Mouse (Mus musculus): ENCODE data around the gene Sh3glb2. TPM values are rescaled to one million over a fixed set of nuclear protein-coding genes. Genes with fewer than 3 reads are reported as not detected.
A peak's percentile ranks its signal among the peaks of the same experiment; 100 is the strongest.

Sh3glb2 gene
- polyA plus RNA-seq, 1 experiment, result 39.7 TPM

- Histone ChIP-seq H3K27ac (ENCODE audit: insufficient read depth, low read length) (no peak overlapping the region), H3K4me3 (ENCODE audit: insufficient read depth, low read length) (no peak overlapping the region), H3K4me1 (ENCODE audit: control insufficient read depth, insufficient read depth, low read length) (no peaks in the 10 kb centered on the region)
- TF ChIP-seq CTCF (IDR thresholded peaks at IDR 0.05; ENCODE audit: borderline replicate concordance, insufficient read depth, low read length) (no peak), POLR2A (IDR thresholded peaks at IDR 0.05; ENCODE audit: low read depth, low read length) (no peak)
Observed at GRCm38 (mm10) chr2:30381377-30381725, 22.2 kb upstream of the Sh3glb2 start.

- H3K27ac ChIP-seq (ENCODE audit: insufficient read depth, low read length), result no peak overlapping the region
- TF ChIP-seq POLR2A (IDR thresholded peaks at IDR 0.05; ENCODE audit: low read depth, low read length) (no peak), CTCF (IDR thresholded peaks at IDR 0.05; ENCODE audit: borderline replicate concordance, insufficient read depth, low read length) (no peak)
Observed at GRCm38 (mm10) chr2:30380564-30381376, 21.6 kb upstream of the Sh3glb2 start.

GRCm38 (mm10) chr2:30379307-30379706, 20.2 kb upstream of the Sh3glb2 start:
- Histone ChIP-seq H3K27ac (ENCODE audit: insufficient read depth, low read length) (no peak overlapping the region), H3K4me3 (ENCODE audit: insufficient read depth, low read length) (no peak overlapping the region), H3K4me1 (ENCODE audit: control insufficient read depth, insufficient read depth, low read length) (no peaks in the 10 kb centered on the region)
- TF ChIP-seq POLR2A (IDR thresholded peaks at IDR 0.05; ENCODE audit: low read depth, low read length) (no peak), CTCF (IDR thresholded peaks at IDR 0.05; ENCODE audit: borderline replicate concordance, insufficient read depth, low read length) (no peak)

More at GRCm38 (mm10) chr2:30380564-30381376, 21.6 kb upstream of the Sh3glb2 start:
- H3K4me1 ChIP-seq (ENCODE audit: control insufficient read depth, insufficient read depth, low read length), result no peaks in the 10 kb centered on the region
- no peak overlapping the region for H3K4me3 ChIP-seq (ENCODE audit: insufficient read depth, low read length)

GRCm38 (mm10) chr2:30377721-30378120, 18.6 kb upstream of the Sh3glb2 start:
- H3K4me3 ChIP-seq (ENCODE audit: insufficient read depth, low read length), result no peak overlapping the region
- TF ChIP-seq POLR2A (IDR thresholded peaks at IDR 0.05; ENCODE audit: low read depth, low read length), result no peak
- TF ChIP-seq CTCF (IDR thresholded peaks at IDR 0.05; ENCODE audit: borderline replicate concordance, insufficient read depth, low read length), result no peak
- H3K27ac ChIP-seq (ENCODE audit: insufficient read depth, low read length), result no peak overlapping the region
- no peaks in the 10 kb centered on the region for H3K4me1 ChIP-seq (ENCODE audit: control insufficient read depth, insufficient read depth, low read length)

- Histone ChIP-seq H3K27ac (ENCODE audit: insufficient read depth, low read length) (no peak overlapping the region), H3K4me1 (ENCODE audit: control insufficient read depth, insufficient read depth, low read length) (no peaks in the 10 kb centered on the region), H3K4me3 (ENCODE audit: insufficient read depth, low read length) (no peak overlapping the region)
- TF ChIP-seq POLR2A (IDR thresholded peaks at IDR 0.05; ENCODE audit: low read depth, low read length), result no peak
- TF ChIP-seq CTCF (IDR thresholded peaks at IDR 0.05; ENCODE audit: borderline replicate concordance, insufficient read depth, low read length), result no peak
Observed at GRCm38 (mm10) chr2:30375893-30376292, 16.8 kb upstream of the Sh3glb2 start.

- no peak for TF ChIP-seq CTCF (IDR thresholded peaks at IDR 0.05; ENCODE audit: borderline replicate concordance, insufficient read depth, low read length)
- TF ChIP-seq POLR2A (IDR thresholded peaks at IDR 0.05; ENCODE audit: low read depth, low read length), result no peak
- Histone ChIP-seq H3K4me1 (ENCODE audit: control insufficient read depth, insufficient read depth, low read length) (no peaks in the 10 kb centered on the region), H3K27ac (ENCODE audit: insufficient read depth, low read length) (no peak overlapping the region), H3K4me3 (ENCODE audit: insufficient read depth, low read length) (no peak overlapping the region)
Observed at GRCm38 (mm10) chr2:30372726-30373125, 13.6 kb upstream of the Sh3glb2 start.

- TF ChIP-seq POLR2A (IDR thresholded peaks at IDR 0.05; ENCODE audit: low read depth, low read length) (no peak), CTCF (IDR thresholded peaks at IDR 0.05; ENCODE audit: borderline replicate concordance, insufficient read depth, low read length) (no peak)
- Histone ChIP-seq H3K27ac (ENCODE audit: insufficient read depth, low read length) (no peak overlapping the region), H3K4me1 (ENCODE audit: control insufficient read depth, insufficient read depth, low read length) (no peaks in the 10 kb centered on the region), H3K4me3 (ENCODE audit: insufficient read depth, low read length) (no peak overlapping the region)
Observed at GRCm38 (mm10) chr2:30371544-30371943, 12.4 kb upstream of the Sh3glb2 start.

GRCm38 (mm10) chr2:30366203-30366602, 7.1 kb upstream of the Sh3glb2 start:
- Histone ChIP-seq H3K4me1 (ENCODE audit: control insufficient read depth, insufficient read depth, low read length) (0 out of 2 replicates have a peak, but pooled peaks cover 3% of the 10 kb centered on the region), H3K4me3 (ENCODE audit: insufficient read depth, low read length) (no peak overlapping the region), H3K27ac (ENCODE audit: insufficient read depth, low read length) (no peak overlapping the region)
- TF ChIP-seq CTCF (IDR thresholded peaks at IDR 0.05; ENCODE audit: borderline replicate concordance, insufficient read depth, low read length) (no peak), POLR2A (IDR thresholded peaks at IDR 0.05; ENCODE audit: low read depth, low read length) (no peak)

GRCm38 (mm10) chr2:30365281-30366069, 6.3 kb upstream of the Sh3glb2 start:
- no peak for TF ChIP-seq CTCF (IDR thresholded peaks at IDR 0.05; ENCODE audit: borderline replicate concordance, insufficient read depth, low read length)
- no peak for TF ChIP-seq POLR2A (IDR thresholded peaks at IDR 0.05; ENCODE audit: low read depth, low read length)
- H3K27ac ChIP-seq (ENCODE audit: insufficient read depth, low read length), result no peak overlapping the region

More at GRCm38 (mm10) chr2:30365281-30366069, 6.3 kb upstream of the Sh3glb2 start:
- peak overlapping the region; percentile 72 for H3K4me3 ChIP-seq (ENCODE audit: insufficient read depth, low read length)
- H3K4me1 ChIP-seq (ENCODE audit: control insufficient read depth, insufficient read depth, low read length), result 0 out of 2 replicates have a peak, but pooled peaks cover 3% of the 10 kb centered on the region

Data from embryonic fibroblast, embryonic 13.5 days (primary cell).